Mouse (Mus musculus): Measurements from ENCODE around the gene Dcaf4.

- TF ChIP-seq CTCF (IDR thresholded peaks at IDR 0.05; ENCODE audit: insufficient read depth, low read depth, low read length) (no peak), POLR2A (IDR thresholded peaks at IDR 0.05; ENCODE audit: insufficient read depth, low read depth, low read length) (no peak)
Observed at GRCm38 (mm10) chr12:83558496-83558895, 38.2 kb downstream of the Dcaf4 start.

All from olfactory bulb, adult 2 months (tissue).